Mouse (Mus musculus) hindbrain, embryonic 11.5 days (tissue): ENCODE data around the gene Gm29427. TPM values are rescaled to one million over a fixed set of nuclear protein-coding genes. Genes with fewer than 3 reads are reported as not detected.

Experiments used
- ATAC-seq: fragments of 200-750 bp; cut with Nextera tagmentation; 2 replicates; pipeline ENCODE4 v1.8.0; 2017; ENCODE audit warnings: mild to moderate bottlenecking, moderate TSS enrichment, moderate library complexity; ENCODE audit not compliant: low FRiP score
- DNase-seq: peaks from one replicate; pipeline ENCODE4 v3.0.0-alpha.2; 2015; ENCODE audit warnings: low spot score
- H3K27ac ChIP-seq: fragments of 300-500 bp; sonication (generic); 2 replicates; pipeline ENCODE4 v1.5.1; 2014; ENCODE audit warnings: mild to moderate bottlenecking, low read depth, low read length
- H3K27me3 ChIP-seq: fragments of 300-500 bp; sonication (generic); 2 replicates; pipeline ENCODE4 v1.6.1; 2014; ENCODE audit warnings: mild to moderate bottlenecking, low read length, moderate library complexity, mixed read lengths; ENCODE audit not compliant: control insufficient read depth, insufficient read depth
- H3K36me3 ChIP-seq: fragments of 300-500 bp; sonication (generic); 2 replicates; pipeline ENCODE4 v1.6.1; 2014; ENCODE audit warnings: mild to moderate bottlenecking, low read length, moderate library complexity, mixed read lengths; ENCODE audit not compliant: control insufficient read depth, insufficient read depth
- H3K4me1 ChIP-seq: fragments of 300-500 bp; sonication (generic); replicated peaks from 2 replicates; pipeline ENCODE4 v1.6.1; 2014; ENCODE audit warnings: low read length, mixed read lengths; ENCODE audit not compliant: control insufficient read depth, insufficient read depth
- H3K4me2 ChIP-seq: fragments of 300-500 bp; sonication (generic); replicated peaks from 2 replicates; pipeline ENCODE4 v1.6.1; 2014; ENCODE audit warnings: mild to moderate bottlenecking, low read depth, low read length
- H3K4me3 ChIP-seq: fragments of 300-500 bp; sonication (generic); 2 replicates; pipeline ENCODE4 v1.5.1; 2014; ENCODE audit warnings: low read depth, low read length
- H3K9ac ChIP-seq: fragments of 300-500 bp; sonication (generic); 2 replicates; pipeline ENCODE4 v1.6.1; 2014; ENCODE audit warnings: low read depth, low read length
- H3K9me3 ChIP-seq: fragments of 300-500 bp; sonication (generic); 2 replicates; pipeline ENCODE4 v1.6.1; 2016; ENCODE audit warnings: low read length; ENCODE audit not compliant: control insufficient read depth
- WGBS: fragments of 180-500 bp; shearing (Covaris S2); extraction: QIAGEN DNeasy Blood & Tissue Kit; methylation state at CpG from one replicate; pipeline ENCODE4 v1.1.7; 2014; 5-methylcytosine and 5-hydroxymethylcytosine counted together
- polyA plus RNA-seq: library from polyadenylated mRNA; unstranded; fragments of >200 nt; fragmentation: Nextera tagmentation; extraction: Ambion mirVana; gene quantifications from 2 replicates; pipeline ENCODE4 v1.2.1, GENCODE M21; 2014

Gm29427 gene
- not detected in 2 replicates for polyA plus RNA-seq

DNA sequence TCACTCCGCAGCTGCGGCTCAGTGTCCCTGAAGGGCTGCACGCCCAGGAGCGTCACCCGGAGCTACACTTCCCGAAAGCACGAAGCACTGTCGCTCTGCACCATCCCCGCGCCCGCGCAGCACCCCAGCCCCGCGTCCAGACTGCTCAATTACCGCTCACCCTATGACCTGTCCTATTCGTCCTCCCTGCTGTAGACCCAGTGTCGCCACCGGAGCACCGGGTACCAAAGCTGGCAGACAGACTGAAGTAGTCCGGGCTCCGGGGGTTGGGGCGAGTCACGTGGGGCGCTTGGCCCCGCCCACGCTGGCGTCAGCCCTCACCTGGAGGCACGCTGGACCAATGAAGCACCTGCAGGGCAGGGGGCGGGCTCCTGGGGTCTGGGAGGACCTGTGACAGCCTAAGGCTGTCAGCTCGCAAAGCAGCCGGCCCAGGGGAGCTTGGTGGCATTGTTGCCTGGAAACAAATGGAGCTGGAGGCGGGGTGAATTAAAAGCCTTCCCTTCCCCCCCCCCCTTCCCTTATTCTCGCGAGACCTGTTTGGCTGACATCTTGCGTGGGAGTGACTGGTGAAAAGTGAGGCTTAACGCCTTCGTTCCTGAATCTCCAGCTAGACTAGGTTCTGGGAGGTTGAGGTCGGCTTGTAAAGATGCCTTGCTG lies at the start of gene Gm29427:
Gm29427 (minus strand) TSS at position 239 of the 657 bp plus-strand sequence.
- under 1% methylated on average over 35 of the region's 38 CpGs for WGBS
- no peaks in the 10 kb centered on the region for H3K36me3 ChIP-seq
- H3K9me3 ChIP-seq, result no peaks in the 10 kb centered on the region
- ATAC-seq (peak; percentile 93), DNase-seq (peak; percentile 88)
- H3K9ac ChIP-seq, result peak within 1 kb of the TSS; percentile 98
- peak within 1 kb of the TSS; percentile 96 for H3K4me2 ChIP-seq
- no peaks in the 10 kb centered on the region for H3K4me1 ChIP-seq
- no peaks in the 10 kb centered on the region for H3K27me3 ChIP-seq
- H3K4me3 ChIP-seq, result peak within 1 kb of the TSS; percentile 88
- peak within 1 kb of the TSS; percentile 82 for H3K27ac ChIP-seq

DNA sequence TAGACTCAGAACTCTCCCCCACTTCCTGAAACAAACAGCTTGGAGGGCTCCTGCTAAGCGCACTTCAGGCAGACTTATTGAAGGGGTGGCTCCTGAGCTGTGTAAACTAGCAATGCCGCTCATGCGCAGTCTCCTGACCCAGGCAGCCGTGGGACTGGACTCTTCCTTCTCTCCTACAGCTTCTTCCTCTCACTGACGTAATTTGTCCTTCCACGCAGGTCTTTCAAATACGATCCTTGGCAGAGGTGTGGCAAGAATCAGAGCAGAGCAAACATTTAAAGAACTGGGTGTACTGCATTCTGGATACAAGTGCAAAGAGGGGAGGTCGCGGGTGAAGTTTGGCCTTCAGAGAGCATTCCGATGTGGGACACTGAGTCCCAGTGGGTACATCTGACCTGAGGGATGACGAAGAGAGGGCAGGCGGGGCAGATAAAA lies 48.4 kb upstream of the Gm29427 start:
- WGBS, result 88% methylated on average over 12 of the region's 12 CpGs
- ATAC-seq (no peak), DNase-seq (no peak)
- Histone ChIP-seq H3K36me3 (no peaks in the 10 kb centered on the region), H3K4me2 (no peak overlapping the region), H3K4me1 (no peaks in the 10 kb centered on the region), H3K9me3 (no peaks in the 10 kb centered on the region), H3K27me3 (no peaks in the 10 kb centered on the region), H3K9ac (no peak overlapping the region), H3K4me3 (no peak overlapping the region), H3K27ac (no peak overlapping the region)

- H3K4me2 ChIP-seq, result no peak overlapping the region
- H3K36me3 ChIP-seq, result no peaks in the 10 kb centered on the region
- no peaks in the 10 kb centered on the region for H3K4me1 ChIP-seq
- H3K9me3 ChIP-seq, result no peaks in the 10 kb centered on the region
- H3K27ac ChIP-seq, result no peak overlapping the region
- no peak overlapping the region for H3K9ac ChIP-seq
- WGBS, result 90% methylated on average over 3 of the region's 3 CpGs
- H3K27me3 ChIP-seq, result no peaks in the 10 kb centered on the region
- H3K4me3 ChIP-seq, result no peak overlapping the region
- no peak for DNase-seq
- no peak for ATAC-seq
Observed at GRCm38 (mm10) chr1:130762045-130762760, 46.6 kb upstream of the Gm29427 start.

- no peak overlapping the region for H3K27ac ChIP-seq
- no peak overlapping the region for H3K4me2 ChIP-seq
- H3K9ac ChIP-seq, result no peak overlapping the region
- no peak overlapping the region for H3K4me3 ChIP-seq
- DNase-seq (no peak), ATAC-seq (no peak)
- no peaks in the 10 kb centered on the region for H3K4me1 ChIP-seq
- H3K9me3 ChIP-seq, result no peaks in the 10 kb centered on the region
- no peaks in the 10 kb centered on the region for H3K36me3 ChIP-seq
- no peaks in the 10 kb centered on the region for H3K27me3 ChIP-seq
- WGBS, result 90% methylated on average over 1 of the region's 1 CpGs
Observed at GRCm38 (mm10) chr1:130761597-130761996, 46.0 kb upstream of the Gm29427 start.

DNA sequence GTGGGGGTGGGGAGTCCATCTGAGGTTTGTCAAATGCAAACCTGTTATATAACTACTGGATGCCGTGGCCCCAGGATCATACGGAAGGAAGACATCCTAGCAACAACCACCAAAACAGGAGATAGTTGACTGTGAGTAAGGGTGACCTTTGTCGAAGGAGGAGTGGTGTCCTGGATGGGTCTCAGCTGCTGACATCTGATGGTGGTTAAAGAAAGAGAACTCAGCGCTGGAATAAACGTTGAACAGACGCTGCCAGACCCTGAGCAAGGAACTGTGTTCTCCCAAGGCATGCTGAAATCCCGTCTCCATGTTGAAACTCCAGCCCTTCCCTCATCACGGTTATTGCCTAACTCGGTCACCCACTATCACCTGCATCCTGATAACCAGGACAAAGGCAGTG lies 44.1 kb upstream of the Gm29427 start:
- H3K36me3 ChIP-seq, result no peaks in the 10 kb centered on the region
- H3K4me2 ChIP-seq, result no peak overlapping the region
- DNase-seq, result no peak
- H3K9me3 ChIP-seq, result no peaks in the 10 kb centered on the region
- ATAC-seq, result no peak
- H3K27me3 ChIP-seq, result no peaks in the 10 kb centered on the region
- no peaks in the 10 kb centered on the region for H3K4me1 ChIP-seq
- H3K27ac ChIP-seq, result no peak overlapping the region
- WGBS, result 86% methylated on average over 9 of the region's 9 CpGs
- H3K9ac ChIP-seq, result no peak overlapping the region
- no peak overlapping the region for H3K4me3 ChIP-seq

DNA sequence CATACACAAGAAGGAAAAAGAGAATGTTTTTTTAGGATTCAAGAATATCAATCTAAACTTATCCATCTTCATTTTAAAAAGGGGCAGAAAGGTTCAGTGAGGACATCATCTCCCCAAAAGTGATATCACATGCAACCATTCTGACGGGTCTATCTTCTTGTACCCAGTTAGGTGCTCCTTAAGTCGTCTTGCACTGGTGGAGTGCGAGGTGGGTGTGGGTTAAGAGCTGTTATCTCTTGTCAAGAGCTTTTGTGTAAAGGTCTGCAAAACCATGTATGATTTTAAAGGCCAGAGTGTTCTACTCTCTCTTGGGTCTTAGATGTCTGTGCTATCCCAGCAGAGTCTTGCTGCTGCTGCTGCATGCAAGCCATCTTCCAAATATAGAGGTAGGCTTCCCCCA lies 31.2 kb upstream of the Gm29427 start:
- WGBS, result 77% methylated on average over 3 of the region's 3 CpGs
- Histone ChIP-seq H3K9ac (no peak overlapping the region), H3K4me1 (no peaks in the 10 kb centered on the region), H3K4me2 (no peak overlapping the region), H3K36me3 (no peaks in the 10 kb centered on the region), H3K9me3 (no peaks in the 10 kb centered on the region), H3K27ac (no peak overlapping the region), H3K4me3 (no peak overlapping the region), H3K27me3 (no peaks in the 10 kb centered on the region)
- DNase-seq (no peak), ATAC-seq (no peak)

DNA sequence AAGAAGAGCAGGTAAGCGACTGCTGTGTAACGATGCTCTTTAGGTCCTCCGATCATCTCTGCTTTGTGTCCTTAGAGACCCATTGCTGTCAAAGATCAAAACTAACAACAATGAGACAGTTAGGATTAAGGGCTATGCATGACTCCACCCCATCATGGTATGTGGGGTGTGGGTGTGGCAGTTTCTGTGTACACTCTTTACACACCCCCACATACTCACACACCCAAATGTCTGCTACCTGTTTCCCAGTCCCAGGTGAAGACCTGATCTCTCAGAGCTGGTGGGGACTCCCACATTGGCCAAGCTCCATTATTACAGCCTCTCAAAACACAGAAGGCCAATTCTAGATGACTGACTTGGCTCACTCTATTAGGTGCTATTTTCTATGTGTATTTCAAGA lies 30.0 kb upstream of the Gm29427 start:
- Histone ChIP-seq H3K9me3 (no peaks in the 10 kb centered on the region), H3K27ac (no peak overlapping the region), H3K4me1 (no peaks in the 10 kb centered on the region), H3K9ac (no peak overlapping the region), H3K4me2 (no peak overlapping the region), H3K36me3 (no peaks in the 10 kb centered on the region), H3K4me3 (no peak overlapping the region), H3K27me3 (no peaks in the 10 kb centered on the region)
- DNase-seq, result no peak
- 93% methylated on average over 3 of the region's 3 CpGs for WGBS
- ATAC-seq, result no peak

DNA sequence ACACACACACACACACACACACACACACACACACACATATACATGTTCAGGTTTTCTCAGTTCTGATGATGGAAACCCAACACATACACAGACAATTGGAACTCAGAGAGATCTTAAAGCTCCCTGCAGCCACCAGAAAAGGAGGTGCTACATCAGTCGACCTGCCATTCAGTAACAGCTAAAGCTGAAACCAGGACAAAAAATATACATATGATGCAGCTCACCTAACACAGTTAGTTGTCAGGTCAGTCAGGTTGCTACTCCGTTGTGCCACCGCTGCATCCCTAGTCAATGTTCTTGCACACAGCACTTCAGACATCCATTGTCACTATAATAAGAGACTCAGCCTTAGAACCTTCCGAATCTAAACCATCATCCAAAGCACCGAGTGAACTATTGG lies 29.4 kb upstream of the Gm29427 start:
- Histone ChIP-seq H3K4me1 (no peaks in the 10 kb centered on the region), H3K9me3 (no peaks in the 10 kb centered on the region), H3K9ac (no peak overlapping the region), H3K27ac (no peak overlapping the region), H3K27me3 (no peaks in the 10 kb centered on the region), H3K4me3 (no peak overlapping the region), H3K4me2 (no peak overlapping the region), H3K36me3 (no peaks in the 10 kb centered on the region)
- ATAC-seq, result no peak
- 94% methylated on average over 5 of the region's 5 CpGs for WGBS
- DNase-seq, result no peak

DNA sequence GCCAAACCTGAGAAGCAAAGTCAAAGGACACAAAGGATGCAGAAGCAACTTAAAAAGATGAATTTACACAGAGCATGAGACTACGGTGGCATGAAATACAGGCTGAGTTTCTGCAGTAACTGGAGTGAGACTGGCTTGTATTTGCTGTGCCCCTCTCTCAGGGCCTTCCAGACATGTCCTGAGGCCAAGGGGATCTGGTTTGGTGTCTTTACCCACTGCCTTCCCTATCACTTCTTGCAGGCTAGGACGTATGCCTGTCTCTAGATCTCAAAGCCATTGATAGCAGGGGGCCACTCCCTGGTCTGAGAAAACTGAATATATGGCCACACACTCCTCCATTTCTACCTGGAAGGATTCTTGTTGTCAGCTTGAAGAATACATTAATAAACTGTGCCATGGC lies 28.6 kb upstream of the Gm29427 start:
- Histone ChIP-seq H3K36me3 (no peaks in the 10 kb centered on the region), H3K9ac (no peak overlapping the region), H3K4me3 (no peak overlapping the region), H3K4me1 (no peaks in the 10 kb centered on the region), H3K27ac (no peak overlapping the region), H3K9me3 (no peaks in the 10 kb centered on the region), H3K27me3 (no peaks in the 10 kb centered on the region), H3K4me2 (no peak overlapping the region)
- no peak for DNase-seq
- 81% methylated on average over 2 of the region's 2 CpGs for WGBS
- ATAC-seq, result no peak
